Mouse (Mus musculus): ENCODE measurements around the gene Csf3. TPM values are rescaled to one million over a fixed set of nuclear protein-coding genes. Genes with fewer than 3 reads are reported as not detected.
"Not testable (repeated sequence)": the region's sequence is repeated elsewhere in the genome, so short reads cannot be mapped to it uniquely, and the experiment has no call there.

The Csf3 gene
- total and polyA plus RNA-seq, 3 experiments = 0.18 TPM; not detected in 2

GRCm38 (mm10) chr11:98673136-98673535, 27.9 kb upstream of the Csf3 start:
- Histone ChIP-seq H3K4me1 (ENCODE audit: control insufficient read depth in 1 of 2, insufficient read depth in 2 of 2, low read length in 2 of 2) (peaks cover 22 to 45% of the 10 kb centered on the region in 2 experiments), H3K9ac (ENCODE audit: control insufficient read depth, low read depth, low read length, poor library complexity, severe bottlenecking) (peak overlapping the region; percentile 25), H3K4me3 (ENCODE audit: control insufficient read depth in 1 of 2, insufficient read depth in 1 of 2, low read depth in 2 of 2, low read length in 2 of 2) (peak overlapping the region; percentile 41 to 42), H3K36me3 (ENCODE audit: control insufficient read depth in 1 of 2, insufficient read depth in 2 of 2, low read length in 2 of 2) (peaks cover 0 to 23% of the 10 kb centered on the region in 2 experiments; a peak in 2 of 4 replicates), H3K27ac (ENCODE audit: control insufficient read depth, low read depth, low read length) (peak overlapping the region; percentile 44)
- peak; percentile 86 for DNase-seq (ENCODE audit: low read depth, low spot score)
- H3K9me3 ChIP-seq (replicated peaks; ENCODE audit: insufficient read depth, low read length); H3K27me3 ChIP-seq (ENCODE audit: control insufficient read depth in 1 of 2, insufficient read depth in 2 of 2, low read length in 2 of 2); H3K79me2 ChIP-seq (ENCODE audit: control insufficient read depth, insufficient read depth, low read length, poor library complexity): not testable (repeated sequence)
- TF ChIP-seq CTCF (IDR thresholded peaks at IDR 0.05 in 2 of 3, conservative IDR thresholded peaks at IDR 0.05 in 1 of 3; ENCODE audit: control insufficient read depth in 1 of 3, insufficient read depth in 1 of 3, low read depth in 2 of 3, low read length in 3 of 3, poor library complexity in 1 of 3, severe bottlenecking in 1 of 3) (peak; percentile 34 to 67 (median 62); a peak in 5 of 6 replicates), HCFC1 (IDR thresholded peaks at IDR 0.05; ENCODE audit: low read depth, low read length) (0 out of 2 replicates have a peak, but pooled peaks have one; percentile 37), RAD21 (IDR thresholded peaks at IDR 0.05; ENCODE audit: low read depth, low read length) (peak; percentile 34), SMC3 (IDR thresholded peaks at IDR 0.05; ENCODE audit: low read depth, low read length) (peak; percentile 33), ELF1 (IDR thresholded peaks at IDR 0.05; ENCODE audit: low read depth, low read length) (peak; percentile 85)

DNA sequence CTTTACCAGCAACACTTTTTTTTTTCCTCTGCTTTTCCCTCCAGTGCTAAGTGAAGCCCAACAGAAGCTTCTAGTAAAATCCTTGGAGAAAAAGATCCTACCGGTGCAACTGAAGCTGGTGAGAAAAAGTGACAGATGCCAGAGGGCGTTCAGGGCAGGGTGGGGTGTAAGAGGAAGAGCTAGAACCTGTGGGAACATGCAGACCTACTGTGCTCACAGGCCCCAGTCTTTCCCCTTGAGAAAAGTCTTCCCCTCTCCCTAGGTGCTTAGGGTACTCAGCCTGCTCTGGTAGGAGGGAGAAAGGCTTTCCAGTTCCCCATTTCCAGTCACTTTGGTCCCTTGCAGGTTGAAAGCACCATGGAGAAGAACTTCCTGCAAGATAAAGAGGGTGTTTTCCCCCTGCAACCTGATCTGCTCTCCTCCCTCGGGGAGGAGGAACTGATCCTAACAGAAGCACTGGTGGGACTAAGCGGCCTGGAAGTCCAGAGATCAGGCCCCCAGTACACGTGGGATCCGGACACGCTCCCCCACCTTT, 25.2 kb upstream of the Csf3 start:
- Histone ChIP-seq H3K27ac (ENCODE audit: control insufficient read depth, low read depth, low read length) (peak overlapping the region; percentile 38), H3K4me3 (ENCODE audit: control insufficient read depth in 1 of 2, insufficient read depth in 1 of 2, low read depth in 2 of 2, low read length in 2 of 2) (no peak overlapping the region), H3K9ac (ENCODE audit: control insufficient read depth, low read depth, low read length, poor library complexity, severe bottlenecking) (0 out of 2 replicates have a peak overlapping the region, but pooled peaks have one; percentile 16), H3K4me1 (ENCODE audit: control insufficient read depth in 1 of 2, insufficient read depth in 2 of 2, low read length in 2 of 2) (peaks cover 18 to 37% of the 10 kb centered on the region in 2 experiments), H3K36me3 (ENCODE audit: control insufficient read depth in 1 of 2, insufficient read depth in 2 of 2, low read length in 2 of 2) (peaks cover 0 to 23% of the 10 kb centered on the region in 2 experiments; a peak in 2 of 4 replicates), H3K9me3 (replicated peaks; ENCODE audit: insufficient read depth, low read length) (no peaks in the 10 kb centered on the region), H3K27me3 (ENCODE audit: control insufficient read depth in 1 of 2, insufficient read depth in 2 of 2, low read length in 2 of 2) (no peaks in the 10 kb centered on the region), H3K79me2 (ENCODE audit: control insufficient read depth, insufficient read depth, low read length, poor library complexity) (no peaks in the 10 kb centered on the region)
- peak; percentile 75 for DNase-seq (ENCODE audit: low read depth, low spot score)
- no peak for TF ChIP-seq TCF12 (IDR thresholded peaks at IDR 0.05; ENCODE audit: low read depth, low read length)
- TF ChIP-seq GATA1 (IDR thresholded peaks at IDR 0.05; ENCODE audit: low read depth, low read length) = peak; percentile 50; the same call in 1 of the 2 replicates
- TF ChIP-seq TAL1 (IDR thresholded peaks at IDR 0.05; ENCODE audit: low read length) = 0 out of 2 replicates have a peak, but pooled peaks have one; percentile 3
- peak; percentile 31; the same call in 1 of the 2 replicates for TF ChIP-seq RCOR1 (IDR thresholded peaks at IDR 0.05; ENCODE audit: low read depth, low read length)
- no peak for TF ChIP-seq ZC3H11A (IDR thresholded peaks at IDR 0.05; ENCODE audit: low read depth, low read length)
- no peak for TF ChIP-seq JUND (IDR thresholded peaks at IDR 0.05; ENCODE audit: low read depth, low read length)
- no peak for TF ChIP-seq CHD1 (IDR thresholded peaks at IDR 0.05; ENCODE audit: low read depth, low read length)
- no peak for TF ChIP-seq NELFE (IDR thresholded peaks at IDR 0.05; ENCODE audit: low read depth, low read length)
- TF ChIP-seq RAD21 (IDR thresholded peaks at IDR 0.05; ENCODE audit: low read depth, low read length) = no peak
- TF ChIP-seq ZKSCAN1 (IDR thresholded peaks at IDR 0.05; ENCODE audit: low read depth, low read length) = peak; percentile 96
- TF ChIP-seq POLR2A (IDR thresholded peaks at IDR 0.05; ENCODE audit: control insufficient read depth in 1 of 2, insufficient read depth in 1 of 2, low read depth in 1 of 2, low read length in 2 of 2, poor library complexity in 1 of 2) = peak in 1 of 2 experiments; percentile 24; a peak in 1 of 4 replicates
- peak; percentile 16; the same call in 1 of the 2 replicates for TF ChIP-seq ETS1 (IDR thresholded peaks at IDR 0.05; ENCODE audit: low read depth, low read length)
- TF ChIP-seq MYC (IDR thresholded peaks at IDR 0.05; ENCODE audit: low read depth, low read length) = peak; percentile 27; the same call in 1 of the 2 replicates
- TF ChIP-seq MXI1 (IDR thresholded peaks at IDR 0.05; ENCODE audit: low read depth, low read length) = no peak
- peak; percentile 43 to 52; a peak in 3 of 4 replicates for TF ChIP-seq EP300 (IDR thresholded peaks at IDR 0.05; ENCODE audit: low read depth in 1 of 2, low read length in 2 of 2)
- no peak for TF ChIP-seq KAT2A (conservative IDR thresholded peaks at IDR 0.05; ENCODE audit: low read depth, low read length)
- no peak; the same call in 1 of the 2 replicates for TF ChIP-seq HCFC1 (IDR thresholded peaks at IDR 0.05; ENCODE audit: low read depth, low read length)
- no peak for TF ChIP-seq NRF1 (IDR thresholded peaks at IDR 0.05; ENCODE audit: insufficient read depth, low read depth, low read length, poor library complexity, severe bottlenecking)
- TF ChIP-seq MAX (IDR thresholded peaks at IDR 0.05; ENCODE audit: low read length) = peak; percentile 25; the same call in 1 of the 2 replicates
- peak; percentile 50 for TF ChIP-seq SIN3A (IDR thresholded peaks at IDR 0.05; ENCODE audit: low read length)
- TF ChIP-seq CTCF (IDR thresholded peaks at IDR 0.05 in 2 of 3, conservative IDR thresholded peaks at IDR 0.05 in 1 of 3; ENCODE audit: control insufficient read depth in 1 of 3, insufficient read depth in 1 of 3, low read depth in 2 of 3, low read length in 3 of 3, poor library complexity in 1 of 3, severe bottlenecking in 1 of 3) = no peak

All from MEL (cell line).